Mouse (Mus musculus) C2C12 (cell line): Measurements from ENCODE around the gene Tctn1. TPM values are rescaled to one million over a fixed set of nuclear protein-coding genes. Genes with fewer than 3 reads are reported as not detected.

Experiments used
- H3K27me3 ChIP-seq: one replicate; pipeline ENCODE4 v1.6.1; 2011; ENCODE audit not compliant: control insufficient read depth, insufficient read depth, insufficient read length
- H3K36me3 ChIP-seq: one replicate; pipeline ENCODE4 v1.6.1; 2011; ENCODE audit not compliant: control insufficient read depth, insufficient read depth
- H3K4me3 ChIP-seq: one replicate; pipeline ENCODE4 v1.5.1; 2011; ENCODE audit warnings: mild to moderate bottlenecking, control low read depth; ENCODE audit not compliant: poor library complexity, insufficient read depth, severe bottlenecking
- H3K79me2 ChIP-seq: one replicate; pipeline ENCODE4 v1.6.1; 2011; ENCODE audit not compliant: control insufficient read depth, insufficient read depth
- H3K79me3 ChIP-seq: one replicate; pipeline ENCODE4 v1.6.1; 2011; ENCODE audit warnings: low read depth, control low read depth
- H3ac ChIP-seq: one replicate; pipeline ENCODE3; 2011; ENCODE audit warnings: low read depth; ENCODE audit not compliant: control insufficient read depth, insufficient read length
- CEBPB ChIP-seq: IDR thresholded peaks from one replicate; pipeline ENCODE4 v1.6.1; 2011; ENCODE audit warnings: low read depth, mild to moderate bottlenecking, control low read depth, moderate library complexity
- CTCF ChIP-seq: IDR thresholded peaks from one replicate; pipeline ENCODE4 v1.5.1; 2011; ENCODE audit not compliant: control insufficient read depth, insufficient read depth, insufficient read length
- FOSL1 ChIP-seq: IDR thresholded peaks from one replicate; pipeline ENCODE4 v1.8.0; 2011; ENCODE audit warnings: mild to moderate bottlenecking, low read length; ENCODE audit not compliant: poor library complexity, insufficient read depth, severe bottlenecking
- MAX ChIP-seq: IDR thresholded peaks from one replicate; pipeline ENCODE4 v1.6.1; 2011; ENCODE audit warnings: mild to moderate bottlenecking, control low read depth
- MYOD1 ChIP-seq: IDR thresholded peaks from one replicate; pipeline ENCODE4 v1.6.1; 2011; ENCODE audit warnings: low read depth; ENCODE audit not compliant: control insufficient read depth, insufficient read length
- MYOG ChIP-seq: IDR thresholded peaks from one replicate; pipeline ENCODE4 v1.6.1; 2011; ENCODE audit not compliant: control insufficient read depth, insufficient read length; ENCODE audit errors: extremely low read depth
- USF1 ChIP-seq: IDR thresholded peaks from one replicate; pipeline ENCODE4 v1.6.1; 2011; ENCODE audit warnings: low read depth, mild to moderate bottlenecking, control low read depth, moderate library complexity
- polyA plus RNA-seq: library from polyadenylated mRNA; unstranded; fragments of >200 nt; fragmentation: generic; extraction: Trizol; gene quantifications from one replicate; pipeline ENCODE4 v1.2.1, GENCODE M21; 2012; ENCODE audit warnings: missing spikeins

The Tctn1 gene
- polyA plus RNA-seq, 1 experiment: 2.6 TPM

DNA sequence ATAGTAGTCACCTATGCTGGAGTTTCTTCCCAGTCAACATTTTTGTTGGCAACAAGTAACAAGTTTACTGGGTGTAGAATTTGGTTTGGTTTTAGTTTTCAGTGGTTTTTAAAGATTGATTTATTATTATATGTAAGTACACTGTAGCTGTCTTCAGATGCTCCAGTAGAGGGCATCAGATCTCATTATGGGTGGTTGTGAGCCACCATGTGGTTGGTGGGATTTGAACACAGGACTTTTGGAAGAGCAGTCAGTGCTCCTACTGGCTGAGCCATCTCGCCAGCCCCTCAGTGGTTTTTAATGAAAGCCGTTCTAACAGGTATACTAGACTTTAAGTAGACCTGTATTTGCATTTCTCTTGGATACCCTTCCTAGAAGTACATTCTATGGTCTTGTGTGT lies 1.7 kb upstream of the Tctn1 start:
- H3K4me3 ChIP-seq: no peak overlapping the region
- TF ChIP-seq CEBPB: no peak
- no peak for TF ChIP-seq MYOD1
- no peak for TF ChIP-seq MYOG
- TF ChIP-seq CTCF: no peak
- no peak for TF ChIP-seq FOSL1
- TF ChIP-seq USF1: no peak
- TF ChIP-seq MAX: no peak
- no peak overlapping the region for H3ac ChIP-seq
- no peaks in the 10 kb centered on the region for H3K79me3 ChIP-seq
- peaks cover 5% of the 10 kb centered on the region for H3K79me2 ChIP-seq
- no peaks in the 10 kb centered on the region for H3K27me3 ChIP-seq
- no peaks in the 10 kb centered on the region for H3K36me3 ChIP-seq

DNA sequence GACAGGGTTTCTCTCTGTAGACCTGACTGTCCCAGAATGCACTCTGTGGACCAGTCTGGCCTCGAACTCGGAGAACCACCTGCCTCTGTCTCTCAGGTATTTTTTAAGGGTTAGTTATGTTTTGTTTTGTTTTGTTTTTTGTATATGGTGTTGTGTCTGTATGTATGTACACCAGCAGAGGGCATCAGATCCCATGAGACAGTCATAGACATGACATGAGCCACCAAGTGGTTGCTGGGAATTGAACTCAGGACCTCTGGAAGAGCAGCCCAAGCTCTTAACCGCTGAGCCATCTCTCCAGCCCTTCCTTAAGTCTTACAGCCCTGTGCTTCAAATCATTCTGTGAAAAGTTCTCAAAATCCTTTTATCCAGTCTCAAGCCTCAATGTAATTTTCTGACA lies 927 bp upstream of the Tctn1 start:
- H3K79me3 ChIP-seq: no peaks in the 10 kb centered on the region
- H3K36me3 ChIP-seq: no peaks in the 10 kb centered on the region
- no peaks in the 10 kb centered on the region for H3K27me3 ChIP-seq
- TF ChIP-seq MYOG (no peak), MAX (no peak)
- H3K4me3 ChIP-seq: no peak overlapping the region
- H3ac ChIP-seq: no peak overlapping the region
- peaks cover 5% of the 10 kb centered on the region for H3K79me2 ChIP-seq

DNA sequence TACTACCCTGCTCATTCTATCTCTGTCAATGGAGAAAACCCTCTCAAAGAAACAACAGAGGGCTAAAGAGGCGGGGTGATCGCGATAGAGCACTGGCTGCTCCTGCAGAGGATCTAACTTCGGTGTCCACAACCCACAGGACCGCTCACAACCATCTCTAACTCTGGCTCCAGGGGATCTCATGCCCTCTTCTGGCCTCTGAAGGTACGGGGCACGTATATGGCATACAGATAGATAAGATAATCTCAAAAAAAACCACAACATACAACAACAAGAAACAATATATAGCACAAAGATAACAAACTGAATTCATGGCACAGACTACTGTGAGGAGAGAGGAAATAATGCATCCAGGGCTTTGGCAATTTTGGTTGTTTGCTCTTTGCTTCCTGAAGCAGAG lies 2.2 kb downstream of the Tctn1 start:
- no peaks in the 10 kb centered on the region for H3K79me3 ChIP-seq
- H3K4me3 ChIP-seq: no peak overlapping the region
- peaks cover 9% of the 10 kb centered on the region for H3K36me3 ChIP-seq
- peaks cover 5% of the 10 kb centered on the region for H3K79me2 ChIP-seq
- no peak for TF ChIP-seq CEBPB
- no peak for TF ChIP-seq MAX
- TF ChIP-seq CTCF: no peak
- no peak for TF ChIP-seq FOSL1
- no peak for TF ChIP-seq MYOD1
- TF ChIP-seq MYOG: no peak
- TF ChIP-seq USF1: no peak
- H3ac ChIP-seq: no peak overlapping the region
- no peaks in the 10 kb centered on the region for H3K27me3 ChIP-seq

DNA sequence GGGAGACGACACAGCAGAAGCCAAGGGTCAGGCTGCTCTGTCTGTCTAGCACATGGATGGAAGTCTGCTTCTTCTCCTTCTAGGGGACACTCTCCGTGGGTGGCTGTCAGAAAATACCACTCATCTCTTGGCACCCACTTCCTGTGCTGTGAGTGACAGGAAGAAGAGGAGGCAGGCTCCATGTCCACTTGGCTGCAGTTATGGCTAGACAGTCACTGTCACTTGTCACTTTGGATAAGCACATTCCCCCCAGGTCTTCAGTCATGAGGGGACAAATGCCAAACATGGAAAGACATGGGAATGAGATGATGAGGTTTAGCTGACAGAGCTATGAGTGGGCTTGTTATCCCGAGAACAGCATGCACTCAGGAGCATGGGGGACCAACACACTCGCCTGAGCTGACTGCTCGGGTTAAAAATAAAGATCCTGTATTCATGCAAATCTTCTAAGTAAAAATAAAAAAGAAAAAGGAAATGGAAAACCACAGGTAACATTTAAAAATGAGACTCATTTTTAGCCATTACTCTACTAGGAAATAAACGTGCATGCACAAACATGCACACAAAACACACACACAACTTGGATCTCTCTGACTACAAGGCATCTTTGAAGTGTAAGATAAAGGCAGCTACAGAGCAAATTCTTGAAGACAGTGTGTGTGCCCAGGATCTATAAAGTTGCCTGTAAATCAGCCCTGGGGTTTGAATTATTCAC lies 6.1 kb downstream of the Tctn1 start:
- TF ChIP-seq CTCF: no peak
- TF ChIP-seq FOSL1: no peak
- no peak for TF ChIP-seq CEBPB
- TF ChIP-seq MAX: no peak
- TF ChIP-seq MYOD1: no peak
- no peak for TF ChIP-seq MYOG
- no peak for TF ChIP-seq USF1
- H3K79me2 ChIP-seq: no peaks in the 10 kb centered on the region
- no peak overlapping the region for H3ac ChIP-seq
- no peaks in the 10 kb centered on the region for H3K79me3 ChIP-seq
- H3K36me3 ChIP-seq: peaks cover 14% of the 10 kb centered on the region
- H3K27me3 ChIP-seq: no peaks in the 10 kb centered on the region
- H3K4me3 ChIP-seq: no peak overlapping the region

DNA sequence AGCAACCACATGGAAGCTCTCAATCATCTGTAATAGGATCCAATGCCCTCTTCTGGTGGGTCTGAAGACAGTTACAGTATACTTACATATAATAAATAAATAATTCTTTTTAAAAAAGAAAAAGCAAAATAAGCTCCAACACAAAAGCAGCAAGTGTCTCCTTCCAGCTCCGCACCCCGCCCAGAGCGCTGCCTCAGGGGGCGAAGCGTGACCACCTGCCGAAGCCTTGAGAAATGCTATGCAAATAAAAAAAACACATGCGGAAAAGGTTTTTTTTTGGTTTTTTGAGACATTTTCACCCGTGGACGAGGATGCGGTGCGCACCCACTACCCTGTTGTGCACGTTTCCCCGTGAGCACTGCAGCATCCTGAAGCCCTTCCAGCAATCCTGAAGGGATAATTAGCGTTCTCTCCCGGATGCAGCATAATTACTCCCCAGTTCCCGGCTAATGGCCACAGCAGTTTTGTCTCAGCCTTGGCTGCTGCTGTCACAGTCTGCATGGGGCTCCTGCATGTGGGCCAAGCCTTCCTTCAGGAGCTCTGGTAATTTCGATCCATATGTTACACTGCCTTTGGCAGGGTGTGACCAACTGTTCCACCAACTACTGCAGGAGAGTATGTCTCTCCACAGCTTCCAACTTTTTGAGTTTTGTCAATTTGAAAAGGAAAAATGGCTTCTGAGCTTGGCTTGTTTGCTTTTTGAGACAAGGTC lies 12.2 kb downstream of the Tctn1 start:
- Histone ChIP-seq H3ac (no peak overlapping the region), H3K79me2 (no peaks in the 10 kb centered on the region), H3K79me3 (no peaks in the 10 kb centered on the region), H3K4me3 (no peak overlapping the region), H3K27me3 (no peaks in the 10 kb centered on the region), H3K36me3 (peaks cover 5% of the 10 kb centered on the region)
- TF ChIP-seq FOSL1 (no peak), CEBPB (no peak), MYOG (no peak), MYOD1 (no peak), CTCF (no peak), MAX (no peak), USF1 (no peak)

DNA sequence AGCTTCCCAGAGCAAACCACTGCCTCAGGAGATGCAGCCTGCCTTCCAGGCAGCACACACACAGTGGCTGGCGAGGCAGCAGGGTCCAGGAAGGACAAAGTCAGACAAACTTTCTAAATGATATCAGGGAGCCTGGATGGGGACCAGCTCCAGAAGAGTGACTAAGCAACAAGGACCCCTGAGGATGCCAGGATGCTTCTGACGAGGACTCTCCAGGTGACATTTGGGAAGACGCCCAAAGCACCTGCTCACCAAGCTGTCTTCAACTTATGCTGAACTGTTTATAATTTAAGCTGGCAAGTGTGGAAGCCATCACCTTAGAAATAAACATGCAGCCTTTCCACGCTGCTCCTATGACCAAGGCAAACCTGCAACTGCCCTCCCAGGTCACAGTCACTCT lies 15.0 kb downstream of the Tctn1 start:
- Histone ChIP-seq H3K4me3 (no peak overlapping the region), H3ac (no peak overlapping the region), H3K36me3 (no peaks in the 10 kb centered on the region), H3K79me2 (no peaks in the 10 kb centered on the region), H3K27me3 (no peaks in the 10 kb centered on the region), H3K79me3 (no peaks in the 10 kb centered on the region)
- no peak for TF ChIP-seq CEBPB
- no peak for TF ChIP-seq MYOD1
- no peak for TF ChIP-seq MAX
- TF ChIP-seq CTCF: no peak
- no peak for TF ChIP-seq USF1
- TF ChIP-seq MYOG: no peak
- no peak for TF ChIP-seq FOSL1
